Mouse (Mus musculus) embryonic fibroblast, embryonic 13.5 days (primary cell): ENCODE data around the gene Cacnb4. TPM values are rescaled to one million over a fixed set of nuclear protein-coding genes. Genes with fewer than 3 reads are reported as not detected.

Experiments
- H3K27ac ChIP-seq: 2 replicates; pipeline ENCODE4 v1.5.1; 2012; ENCODE audit warnings: low read length, control low read depth, inconsistent platforms; ENCODE audit not compliant: insufficient read depth
- H3K4me1 ChIP-seq: 2 replicates; pipeline ENCODE4 v1.6.1; 2011; ENCODE audit warnings: low read length; ENCODE audit not compliant: control insufficient read depth, insufficient read depth
- H3K4me3 ChIP-seq: 2 replicates; pipeline ENCODE4 v1.5.1; 2011; ENCODE audit warnings: mild to moderate bottlenecking, control low read depth, low read length; ENCODE audit not compliant: insufficient read depth
- CTCF ChIP-seq: IDR thresholded peaks from 2 replicates; pipeline ENCODE4 v1.5.1; 2011; ENCODE audit warnings: mild to moderate bottlenecking, control low read depth, low read length, moderate library complexity, borderline replicate concordance; ENCODE audit not compliant: insufficient read depth
- POLR2A ChIP-seq: IDR thresholded peaks from 2 replicates; pipeline ENCODE4 v1.6.1; 2011; ENCODE audit warnings: low read depth, mild to moderate bottlenecking, control low read depth, low read length, moderate library complexity
- polyA plus RNA-seq: library from polyadenylated mRNA; stranded (reverse); fragments of >200 nt; gene quantifications from 2 replicates; pipeline ENCODE4 v1.2.4, GENCODE M21; 2011; ENCODE audit warnings: low read depth; ENCODE audit not compliant: missing spikeins, insufficient read length

Cacnb4 gene
- polyA plus RNA-seq, 1 experiment = 0.93 TPM

- TF ChIP-seq CTCF = no peak
- TF ChIP-seq POLR2A = no peak
- peaks cover 6% of the 10 kb centered on the region for H3K4me1 ChIP-seq
- H3K4me3 ChIP-seq = no peak overlapping the region
- no peak overlapping the region for H3K27ac ChIP-seq
Observed at GRCm38 (mm10) chr2:52628186-52628585, 48.4 kb downstream of the Cacnb4 start.

GRCm38 (mm10) chr2:52626266-52626665 lies 50.4 kb downstream of the Cacnb4 start:
- Histone ChIP-seq H3K4me3 (no peak overlapping the region), H3K4me1 (peaks cover 7% of the 10 kb centered on the region), H3K27ac (no peak overlapping the region)
- no peak for TF ChIP-seq CTCF

- TF ChIP-seq CTCF (no peak), POLR2A (no peak)
- no peak overlapping the region for H3K27ac ChIP-seq
- H3K4me1 ChIP-seq = peaks cover 7% of the 10 kb centered on the region
- H3K4me3 ChIP-seq = no peak overlapping the region
Observed at GRCm38 (mm10) chr2:52625731-52626130, 50.9 kb downstream of the Cacnb4 start.

GRCm38 (mm10) chr2:52623921-52624404 lies 52.7 kb downstream of the Cacnb4 start:
- peak overlapping the region; percentile 54 for H3K27ac ChIP-seq
- no peak overlapping the region for H3K4me3 ChIP-seq
- no peak for TF ChIP-seq POLR2A
- no peak for TF ChIP-seq CTCF
- peaks cover 7% of the 10 kb centered on the region for H3K4me1 ChIP-seq

- TF ChIP-seq POLR2A (no peak), CTCF (no peak)
- peak overlapping the region; percentile 54 for H3K27ac ChIP-seq
- peaks cover 7% of the 10 kb centered on the region for H3K4me1 ChIP-seq
- no peak overlapping the region for H3K4me3 ChIP-seq
Observed at GRCm38 (mm10) chr2:52623461-52623860, 53.2 kb downstream of the Cacnb4 start.

GRCm38 (mm10) chr2:52622616-52623015 lies 54.0 kb downstream of the Cacnb4 start:
- H3K4me3 ChIP-seq = no peak overlapping the region
- H3K4me1 ChIP-seq = peaks cover 7% of the 10 kb centered on the region
- peak; percentile 9; the same call in 1 of the 2 replicates for TF ChIP-seq CTCF
- TF ChIP-seq POLR2A = no peak
- H3K27ac ChIP-seq = no peak overlapping the region

- H3K4me1 ChIP-seq = peaks cover 7% of the 10 kb centered on the region
- no peak for TF ChIP-seq CTCF
- no peak for TF ChIP-seq POLR2A
- H3K27ac ChIP-seq = no peak overlapping the region
- no peak overlapping the region for H3K4me3 ChIP-seq
Observed at GRCm38 (mm10) chr2:52619406-52619974, 57.1 kb downstream of the Cacnb4 start.

GRCm38 (mm10) chr2:52618804-52619203 lies 57.8 kb downstream of the Cacnb4 start:
- Histone ChIP-seq H3K27ac (no peak overlapping the region), H3K4me3 (no peak overlapping the region), H3K4me1 (peaks cover 3% of the 10 kb centered on the region)
- no peak for TF ChIP-seq POLR2A
- TF ChIP-seq CTCF = no peak

- TF ChIP-seq CTCF (no peak), POLR2A (no peak)
- no peak overlapping the region for H3K4me3 ChIP-seq
- no peaks in the 10 kb centered on the region for H3K4me1 ChIP-seq
- H3K27ac ChIP-seq = no peak overlapping the region
Observed at GRCm38 (mm10) chr2:52615429-52615828, 61.2 kb downstream of the Cacnb4 start.

GRCm38 (mm10) chr2:52613888-52614287 lies 62.7 kb downstream of the Cacnb4 start:
- H3K4me3 ChIP-seq = no peak overlapping the region
- H3K4me1 ChIP-seq = no peaks in the 10 kb centered on the region
- no peak overlapping the region for H3K27ac ChIP-seq
- TF ChIP-seq POLR2A (no peak), CTCF (no peak)
